Mouse (Mus musculus) R1 (cell line): ENCODE data around the gene Cyp8b1.

Experiments used
- DNase-seq: peaks from one replicate; pipeline ENCODE4 v3.0.0-alpha.2; 2018; ENCODE audit warnings: low read depth, low spot score

Gene Cyp8b1

DNA sequence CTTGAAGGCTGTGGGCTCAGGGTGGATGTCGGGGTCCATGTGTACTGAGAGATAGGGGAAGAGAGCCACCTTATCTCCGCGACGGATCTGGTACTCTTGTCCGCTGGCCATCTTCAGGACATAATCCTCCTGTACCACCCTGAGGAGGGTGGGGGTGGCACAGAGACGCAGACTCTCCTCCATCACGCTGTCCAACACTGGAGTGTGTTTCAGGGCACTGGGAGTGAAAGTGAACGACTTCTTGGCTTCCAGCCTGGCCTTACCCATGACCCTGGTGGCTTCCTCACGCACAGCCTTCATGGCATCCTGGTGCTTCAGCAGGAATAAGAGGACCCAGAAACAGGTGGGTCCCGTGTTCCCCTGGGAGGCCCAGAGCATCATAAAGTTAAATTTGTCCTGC lies 1.0 kb downstream of the Cyp8b1 start:
- DNase-seq, result no peak

DNA sequence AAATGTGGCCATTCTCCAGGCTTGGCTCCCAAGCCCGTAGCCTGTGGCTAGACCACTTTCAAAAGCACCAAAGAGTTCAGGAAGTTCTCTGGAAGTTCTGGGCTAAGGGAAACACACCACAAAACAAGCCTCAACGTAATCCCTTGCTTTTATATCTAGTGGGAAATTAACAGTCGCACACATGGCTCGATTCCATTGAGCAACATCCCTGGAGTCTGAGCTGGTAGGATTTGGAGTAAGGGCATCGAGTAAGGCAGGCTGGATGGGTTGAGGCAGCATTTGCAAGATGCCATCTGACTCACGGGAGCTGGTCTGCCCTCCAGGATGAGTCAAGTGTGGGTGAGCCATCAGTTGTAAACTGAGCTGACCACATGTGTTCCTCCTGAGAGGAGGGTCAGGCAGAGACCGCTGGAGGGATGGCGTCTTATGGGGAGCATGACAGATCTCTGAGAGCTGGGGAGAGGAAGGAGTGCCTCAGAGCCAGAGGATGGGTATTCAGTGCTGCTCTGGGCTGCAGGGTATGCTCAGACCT lies 1.8 kb downstream of the Cyp8b1 start:
- DNase-seq, result no peak

DNA sequence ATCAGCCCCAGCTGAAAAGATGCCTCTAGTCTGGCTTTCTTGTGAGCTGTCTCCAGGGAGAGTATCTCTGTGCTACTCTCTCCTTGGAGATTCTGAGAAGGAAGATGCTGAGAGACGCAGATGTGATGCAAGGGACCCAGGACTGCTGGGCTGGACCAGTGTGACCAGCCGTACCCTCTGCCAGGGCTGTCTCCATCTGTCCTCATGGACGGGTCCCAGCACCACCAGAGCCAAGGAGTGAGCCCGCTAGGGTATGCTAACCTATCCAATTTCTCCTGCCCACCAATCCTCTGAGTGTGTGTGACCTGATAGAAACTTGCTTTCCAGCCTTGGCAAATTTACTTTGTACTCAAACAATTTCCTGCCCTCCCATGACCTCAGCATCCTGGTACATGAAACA lies 3.3 kb downstream of the Cyp8b1 start:
- DNase-seq, result no peak

DNA sequence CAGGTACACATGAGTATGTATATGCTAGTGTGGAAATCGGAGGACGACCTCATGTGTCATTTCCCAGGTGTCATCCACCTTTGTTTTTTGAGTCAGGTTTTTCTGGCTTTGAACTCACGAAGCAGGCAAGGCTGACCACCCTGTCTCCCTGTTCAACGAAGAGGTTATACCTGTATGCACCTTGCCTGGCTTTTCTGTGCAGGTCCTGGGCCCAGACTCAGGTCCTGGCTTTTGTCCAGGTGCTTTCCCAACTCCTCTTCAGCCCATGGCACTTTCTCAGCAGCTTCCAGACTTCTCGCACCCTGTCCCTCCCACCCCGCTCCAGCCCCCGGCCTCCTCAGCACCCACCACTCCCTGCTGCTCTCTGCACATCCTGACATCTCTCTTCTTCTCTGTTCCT lies 4.9 kb downstream of the Cyp8b1 start:
- no peak for DNase-seq

DNA sequence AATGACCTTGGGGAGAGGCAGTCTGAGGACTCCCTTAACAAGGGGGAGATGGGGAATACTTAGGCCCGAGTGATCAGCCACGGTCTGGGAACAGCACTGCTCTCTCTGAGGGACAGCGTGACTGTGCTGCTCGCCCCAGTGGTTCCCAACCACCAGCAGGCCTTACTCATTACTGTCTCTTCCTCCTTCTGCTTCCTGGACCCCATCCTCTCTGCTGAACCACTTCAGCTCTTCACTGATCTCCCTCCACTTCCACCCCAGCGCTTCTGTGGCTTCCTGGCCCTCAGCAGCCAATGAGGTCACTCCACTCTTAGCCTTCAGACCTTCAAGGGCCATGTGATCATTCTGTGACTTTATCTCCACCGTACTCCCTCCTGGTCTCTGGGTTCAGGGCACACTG lies 6.5 kb downstream of the Cyp8b1 start:
- DNase-seq, result no peak

DNA sequence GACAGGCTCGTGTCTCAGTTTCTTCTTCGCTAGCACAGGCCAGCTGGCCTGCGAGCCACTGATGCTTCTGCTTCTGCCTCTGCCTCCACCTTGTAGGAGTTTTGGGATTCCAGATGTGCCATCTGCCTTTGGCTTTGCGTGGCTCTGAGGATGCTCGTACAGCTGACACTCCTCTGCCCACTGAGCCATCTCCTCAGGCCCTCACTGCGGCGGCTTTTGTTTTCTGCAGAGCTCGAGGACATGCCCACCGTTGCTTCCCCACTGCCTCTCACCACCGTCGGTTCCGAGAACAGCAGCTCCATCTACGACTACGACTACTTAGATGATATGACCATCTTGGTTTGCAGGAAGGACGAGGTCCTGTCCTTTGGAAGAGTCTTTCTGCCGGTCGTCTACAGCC lies 7.8 kb downstream of the Cyp8b1 start:
- no peak for DNase-seq

DNA sequence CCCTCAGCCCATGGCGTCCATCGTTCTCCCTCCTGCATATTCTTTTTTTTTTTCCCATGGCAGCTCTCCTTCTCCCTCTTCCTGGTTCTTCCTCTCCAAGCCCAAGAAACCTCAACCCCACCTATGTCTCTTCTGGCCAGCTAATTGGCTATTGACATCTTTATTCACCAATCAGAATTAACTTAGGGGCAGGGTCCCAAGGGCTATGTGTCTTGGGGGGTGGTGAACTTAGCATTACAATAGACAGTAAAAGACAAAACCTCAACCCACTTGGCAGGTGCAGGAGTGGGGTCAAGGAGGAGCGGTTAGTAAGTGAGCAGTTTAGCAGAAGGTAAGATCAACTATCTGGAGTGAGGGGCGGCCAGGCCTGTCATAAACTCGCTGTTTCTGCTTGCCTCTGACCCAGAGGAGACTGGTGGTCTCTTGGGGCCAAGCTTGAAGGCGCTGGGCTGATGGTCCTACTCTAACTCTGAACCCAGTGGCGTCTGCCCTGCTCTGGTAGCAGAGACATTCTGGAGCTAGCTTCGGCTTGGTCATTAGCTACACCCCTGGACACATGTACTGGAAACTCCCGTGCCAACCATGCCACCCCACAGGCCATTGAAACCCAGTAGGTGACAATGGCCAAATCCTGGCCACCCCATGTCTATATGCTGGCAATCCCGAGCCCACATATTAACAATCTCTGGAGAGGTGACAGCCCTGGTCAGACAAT lies 8.6 kb downstream of the Cyp8b1 start:
- peak; percentile 53 for DNase-seq

DNA sequence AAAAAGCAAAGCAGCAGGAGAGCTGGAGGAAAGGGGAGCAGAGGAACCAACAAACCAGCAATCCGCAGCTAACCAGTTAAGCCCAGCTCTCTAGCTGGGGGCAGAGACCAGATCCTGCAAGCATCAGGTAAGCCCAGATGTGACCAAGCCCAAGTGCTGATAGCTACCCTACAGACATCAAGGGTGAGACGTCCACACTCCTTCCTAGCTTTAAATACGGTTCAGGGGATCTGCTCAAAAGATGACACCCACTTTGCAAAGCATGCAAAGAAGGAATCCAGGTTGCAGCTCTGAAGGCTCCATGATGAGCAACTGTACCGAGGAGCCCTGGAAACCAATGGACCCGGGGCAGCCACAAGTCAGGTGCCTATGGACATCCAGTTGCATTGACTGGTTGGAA lies 9.6 kb downstream of the Cyp8b1 start:
- no peak for DNase-seq

DNA sequence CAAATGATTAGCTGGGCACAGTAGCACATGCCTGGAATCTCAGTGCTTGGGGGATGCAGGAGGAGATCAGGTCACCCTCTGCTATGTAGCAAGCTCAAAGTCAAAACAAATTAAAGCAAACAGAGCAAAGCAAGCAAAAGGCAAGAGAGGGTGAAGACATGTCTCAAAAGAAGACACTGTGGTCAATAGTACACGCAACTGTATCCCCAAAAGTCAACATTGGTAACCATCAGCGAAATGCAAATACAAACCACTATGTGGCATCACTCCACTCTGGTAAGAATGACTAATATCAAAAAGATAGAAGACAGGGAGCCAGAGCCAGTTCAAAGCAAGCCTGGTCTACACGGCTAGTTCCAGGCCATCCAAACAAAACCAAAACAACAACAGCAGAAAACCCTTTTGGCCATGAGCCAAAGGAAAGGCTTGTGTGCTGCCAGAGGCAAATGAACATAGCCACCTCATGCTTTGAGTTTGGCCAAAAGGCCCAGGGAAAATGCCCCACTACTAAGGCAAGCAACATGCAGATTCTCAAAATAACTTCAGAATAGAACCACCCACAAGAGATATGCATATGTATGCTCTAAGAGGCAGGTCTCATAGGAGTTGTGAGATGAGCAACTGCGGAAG lies 10.4 kb downstream of the Cyp8b1 start:
- DNase-seq, result no peak

DNA sequence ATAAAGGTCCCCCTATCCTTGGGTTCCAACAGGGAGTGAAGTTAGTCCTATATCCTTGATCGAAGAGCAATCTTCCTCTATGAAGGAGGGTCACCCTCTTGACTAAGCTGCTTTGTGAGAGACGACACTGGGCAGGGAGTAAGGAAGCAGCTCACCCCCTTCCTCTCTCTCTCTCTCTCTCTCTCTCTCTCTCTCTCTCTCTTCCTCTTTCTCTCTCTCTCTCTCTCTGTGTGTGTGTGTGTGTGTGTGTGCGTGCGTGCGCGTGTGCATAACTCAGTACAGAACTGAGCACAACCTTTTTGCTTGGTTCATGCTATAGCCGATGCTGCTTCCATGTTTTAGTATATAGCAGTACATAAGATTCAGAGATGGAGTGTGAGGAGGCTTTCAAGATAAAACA lies 11.2 kb downstream of the Cyp8b1 start:
- DNase-seq, result no peak

DNA sequence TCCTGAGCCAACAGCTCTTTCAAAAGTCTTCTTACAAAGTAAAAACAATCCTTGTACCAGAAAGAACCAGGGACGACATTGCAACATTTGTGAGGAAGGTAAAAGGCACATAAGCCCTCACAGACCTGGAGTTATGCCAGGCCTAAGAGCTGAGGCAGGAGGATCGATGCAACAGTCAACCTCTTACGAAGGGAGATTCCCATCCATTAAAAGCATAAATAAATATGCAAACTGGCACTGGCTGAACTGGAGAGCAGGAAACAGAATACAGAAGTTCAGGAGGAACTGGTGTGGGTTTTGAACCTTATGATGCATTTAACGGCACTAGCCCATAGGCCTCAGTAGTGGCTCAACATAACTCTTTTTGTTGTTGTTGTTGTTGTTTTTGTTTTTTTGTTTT lies 11.8 kb downstream of the Cyp8b1 start:
- DNase-seq, result no peak

DNA sequence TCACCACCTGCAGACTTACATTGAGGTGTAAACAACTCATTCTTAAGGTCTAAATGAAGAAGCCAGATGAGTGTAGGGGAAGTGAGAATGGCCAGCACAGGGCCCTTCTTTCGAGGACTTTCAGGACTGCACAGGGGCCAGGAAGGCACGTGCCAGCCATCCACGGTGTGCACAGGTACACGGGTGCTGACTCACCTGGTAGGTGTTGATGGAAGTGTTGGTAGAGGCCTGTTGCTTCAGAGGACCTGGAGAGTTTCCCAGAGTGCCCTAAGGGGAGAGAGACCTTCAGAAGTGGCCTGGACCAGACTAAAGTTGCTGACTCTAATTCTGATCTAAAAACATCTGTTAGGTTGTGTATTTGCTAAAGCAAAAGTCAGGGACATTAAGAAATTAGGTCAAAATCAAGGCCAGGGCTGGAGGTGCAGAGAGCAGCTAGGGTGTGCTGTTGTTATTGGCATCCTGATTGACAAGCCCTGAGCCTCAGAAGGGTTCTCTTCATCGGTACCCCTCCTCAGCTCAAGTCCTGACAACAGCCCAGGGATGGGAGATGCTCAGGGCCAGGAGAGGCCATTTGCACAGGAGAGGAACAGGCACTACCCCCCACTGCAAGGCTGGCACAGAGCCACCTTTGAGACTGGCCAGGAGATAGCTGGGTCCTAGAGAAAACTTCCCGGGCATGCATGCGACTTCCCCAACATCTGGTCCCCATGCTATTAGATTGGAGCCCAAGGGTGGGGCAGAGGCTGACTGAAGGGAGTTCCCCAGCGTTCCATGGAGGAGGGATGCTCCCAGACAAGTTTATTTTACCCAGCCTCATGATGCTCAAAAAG lies 12.4 kb downstream of the Cyp8b1 start:
- DNase-seq, result no peak

DNA sequence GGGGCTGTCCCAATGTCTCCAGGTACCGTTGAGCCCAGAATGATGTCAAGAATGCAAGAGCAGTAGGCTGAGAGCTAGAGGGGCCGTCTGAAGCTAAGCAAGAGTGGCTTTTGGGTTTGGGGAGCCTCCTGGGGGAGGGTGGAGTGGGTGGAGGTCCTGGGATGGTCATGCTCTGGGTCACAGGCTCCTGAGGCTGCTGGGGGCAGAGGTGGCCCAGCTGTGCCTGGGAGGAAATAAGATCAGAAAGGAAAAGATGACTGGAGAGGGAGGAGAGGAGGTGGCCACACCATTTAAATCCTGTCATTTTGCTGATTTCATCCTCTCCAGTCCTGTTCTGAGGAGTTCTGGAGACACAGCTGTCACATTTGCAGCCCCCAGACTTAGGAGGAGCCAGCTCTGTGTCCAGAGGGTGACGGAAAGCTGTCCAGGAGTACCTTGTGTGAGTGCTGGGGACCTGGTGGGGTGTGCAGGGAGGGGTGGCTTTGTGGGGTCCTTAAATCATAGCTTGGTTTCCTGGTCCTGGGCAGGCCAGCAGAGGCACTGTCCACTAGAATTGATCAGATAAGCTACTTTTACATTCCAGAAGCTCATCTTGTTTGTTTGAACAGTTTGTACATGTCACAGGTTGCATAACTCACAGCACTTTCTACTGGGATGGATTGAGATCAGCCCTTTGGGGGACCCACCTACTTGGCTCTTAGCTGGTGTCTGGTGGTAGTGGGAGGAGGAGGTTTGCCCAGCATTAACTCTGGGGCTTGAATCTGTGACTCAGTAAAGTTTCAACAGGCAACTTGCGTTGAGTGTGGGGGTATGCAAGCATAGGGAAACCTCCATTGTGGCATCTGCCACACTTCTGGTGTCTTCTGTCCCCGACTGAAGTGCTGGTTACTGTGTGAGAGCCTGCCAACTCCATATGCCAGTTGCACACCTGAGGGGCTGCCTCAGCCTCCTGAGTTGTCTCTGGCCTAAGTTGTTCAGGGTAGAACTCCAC lies 14.1 kb downstream of the Cyp8b1 start:
- no peak for DNase-seq

DNA sequence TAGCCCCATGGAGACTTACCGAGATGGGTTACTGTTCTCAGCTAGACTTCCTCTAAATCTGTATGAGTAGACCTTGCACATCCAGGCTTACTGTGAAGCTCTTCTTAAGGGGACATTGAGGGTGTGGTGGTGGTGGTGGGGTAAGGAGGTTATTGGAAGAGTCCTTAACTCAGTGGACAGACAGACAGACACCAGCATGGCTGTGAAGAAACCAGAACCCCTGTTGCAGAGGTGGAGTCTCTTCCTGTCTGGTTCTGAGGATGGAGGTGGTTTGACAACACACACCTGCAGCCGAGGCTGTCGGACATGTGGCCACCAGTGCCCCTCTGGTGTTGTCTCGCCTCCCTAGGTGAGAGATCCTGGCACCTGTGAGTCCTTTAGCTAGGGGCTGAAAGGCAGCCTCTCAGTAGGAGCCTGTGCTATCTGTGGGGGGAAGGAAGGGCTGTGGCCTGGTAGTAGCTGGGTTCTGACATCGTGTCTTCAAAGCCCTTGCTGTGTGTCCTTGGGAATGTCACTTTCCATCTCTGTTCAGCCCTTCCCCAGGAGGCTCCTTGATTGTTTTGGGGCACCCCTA lies 15.7 kb downstream of the Cyp8b1 start:
- no peak for DNase-seq

DNA sequence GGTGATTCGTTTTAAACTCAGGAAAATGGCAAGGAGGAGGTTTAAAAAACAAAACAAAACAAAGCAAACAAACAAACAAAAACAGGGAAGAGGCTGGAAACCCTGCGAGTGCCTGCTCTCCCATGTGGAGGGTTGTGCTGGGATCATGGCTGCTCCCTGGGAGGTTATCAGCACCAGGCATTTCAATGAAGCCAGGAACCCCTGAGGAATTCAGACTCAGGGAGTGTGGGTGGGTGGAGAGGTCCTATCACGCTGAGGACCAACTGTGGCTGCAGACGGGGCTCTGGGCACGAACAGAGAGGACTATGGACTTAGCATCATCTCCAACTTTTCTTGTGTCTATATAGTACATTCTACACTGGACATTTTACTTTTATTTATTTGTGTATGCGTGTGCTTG lies 16.8 kb downstream of the Cyp8b1 start:
- DNase-seq, result no peak

DNA sequence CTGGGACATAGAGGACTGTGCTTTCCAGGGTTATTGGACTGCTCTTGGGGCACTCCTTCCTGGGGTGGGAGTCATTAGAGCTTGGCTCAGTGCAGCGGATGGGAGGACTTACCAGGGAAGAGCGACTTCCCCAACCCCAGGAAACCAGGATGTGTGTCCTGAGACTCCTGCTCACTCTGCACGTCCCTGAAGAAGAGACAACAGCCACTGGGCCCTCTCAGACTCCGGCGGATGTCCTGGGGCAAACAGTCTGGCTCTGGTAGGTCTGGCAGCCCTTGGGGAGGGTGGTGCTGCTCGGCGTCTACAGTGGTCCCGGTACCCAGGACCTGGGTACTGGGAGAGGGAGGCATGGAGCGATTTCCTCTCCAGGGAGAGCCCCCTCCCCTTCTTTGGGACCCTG lies 17.9 kb downstream of the Cyp8b1 start, which contains the start of gene Ackr2:
Ackr2 (plus strand) TSS at position 111 of the 400 bp plus-strand sequence.
- DNase-seq, result no peak

DNA sequence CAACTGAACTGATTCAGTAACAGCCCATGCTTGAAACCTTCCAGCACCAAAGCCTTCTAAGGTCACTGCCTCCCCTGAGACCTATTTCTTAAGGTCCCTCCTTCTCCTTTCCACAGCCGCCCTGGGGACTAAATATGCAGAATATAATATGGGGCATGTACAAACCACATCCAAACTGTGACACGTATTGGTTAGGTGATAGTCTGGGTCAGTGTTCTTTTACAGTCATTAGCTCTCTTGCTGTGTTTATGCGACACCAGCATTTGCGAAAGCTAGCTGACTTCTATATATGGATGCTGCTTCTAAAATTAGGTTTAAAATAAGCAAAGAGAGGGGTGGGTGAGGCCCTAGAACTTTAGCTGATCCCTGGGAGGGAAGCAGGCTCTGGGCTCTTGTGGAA lies 19.3 kb downstream of the Cyp8b1 start:
- no peak for DNase-seq

DNA sequence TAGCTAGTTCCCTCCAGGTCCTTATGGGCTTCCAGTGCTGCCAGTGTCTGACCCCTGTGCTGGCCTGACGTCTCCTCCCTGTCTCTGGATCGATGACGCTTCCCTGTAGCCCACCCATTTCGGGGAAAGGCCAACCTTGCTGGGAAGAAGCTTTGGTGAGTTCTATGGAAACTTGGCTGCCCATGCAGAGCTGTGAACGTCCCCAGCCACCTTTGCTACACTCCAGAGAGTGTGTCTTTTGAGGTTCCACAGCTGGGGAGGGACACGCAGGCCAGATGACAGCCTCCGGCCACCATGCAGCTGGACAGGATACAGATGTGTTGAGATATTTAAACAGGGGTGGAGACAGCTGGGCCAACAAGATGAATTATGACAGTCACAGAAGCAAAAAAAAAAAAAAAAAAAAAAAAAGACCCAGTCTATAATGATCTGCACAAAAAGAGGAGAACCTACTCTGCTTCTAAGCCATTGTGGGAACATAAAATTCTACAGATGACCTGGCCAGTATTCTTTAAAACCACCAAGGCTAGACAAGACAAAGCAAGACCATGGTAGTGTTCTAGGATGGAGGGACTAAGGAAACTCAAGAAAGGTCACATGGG lies 20.6 kb downstream of the Cyp8b1 start:
- DNase-seq, result no peak

DNA sequence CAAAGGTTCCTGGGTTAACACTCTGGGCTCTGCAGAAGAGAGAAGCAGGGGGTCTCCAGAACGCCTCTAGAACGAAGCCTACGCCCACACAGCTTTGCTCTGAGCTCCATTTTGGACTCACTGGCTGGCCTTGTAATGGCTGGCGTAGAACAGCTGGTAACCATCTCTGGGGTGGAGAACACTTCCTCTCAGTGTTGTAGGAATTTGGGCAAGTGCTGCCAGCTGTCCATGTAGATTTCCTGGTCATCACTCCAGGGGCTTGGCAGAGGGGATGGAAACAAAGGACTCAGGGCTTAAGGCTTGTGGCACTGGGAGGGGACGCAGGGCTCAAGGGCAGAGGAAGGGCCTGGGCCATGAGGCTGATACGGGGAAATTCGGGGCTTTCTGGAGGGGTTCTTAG lies 21.7 kb downstream of the Cyp8b1 start:
- DNase-seq, result no peak

DNA sequence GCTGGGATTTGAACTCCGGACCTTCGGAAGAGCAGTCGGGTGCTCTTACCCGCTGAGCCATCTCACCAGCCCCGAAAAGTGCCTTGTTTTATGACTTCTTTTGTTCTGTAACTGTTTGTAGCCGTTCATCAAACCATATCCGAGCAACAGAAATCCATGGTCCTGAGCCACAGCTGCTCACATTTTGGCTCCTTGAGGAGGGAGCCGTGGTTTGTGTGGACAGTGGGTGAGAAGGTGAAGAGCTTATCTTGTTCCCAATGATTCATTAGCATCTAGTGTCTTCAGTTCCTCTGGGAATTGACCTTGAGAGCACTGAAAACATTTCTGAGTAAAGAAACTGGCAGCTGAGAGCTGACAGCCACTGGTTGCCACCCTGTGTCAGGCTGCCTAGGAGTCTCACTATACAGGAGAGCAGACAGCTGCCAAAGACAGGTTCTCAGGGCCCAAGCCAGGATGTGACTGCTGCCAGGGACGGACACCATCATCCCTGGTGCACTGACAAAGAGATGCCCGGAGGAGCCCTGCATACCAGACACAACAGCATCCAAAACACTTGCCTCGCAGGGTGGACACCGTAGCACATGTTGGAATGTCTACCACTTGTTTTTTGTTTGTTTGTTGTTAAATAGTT lies 23.9 kb downstream of the Cyp8b1 start:
- no peak for DNase-seq
